Mouse (Mus musculus) ovary, postnatal 36 days (tissue): ENCODE results near the gene Ankfn1.

Experiments
- DNase-seq: peaks from one replicate; pipeline ENCODE4 v3.0.0; 2022; ENCODE audit warnings: low spot score, mixed read lengths

Gene Ankfn1

DNA sequence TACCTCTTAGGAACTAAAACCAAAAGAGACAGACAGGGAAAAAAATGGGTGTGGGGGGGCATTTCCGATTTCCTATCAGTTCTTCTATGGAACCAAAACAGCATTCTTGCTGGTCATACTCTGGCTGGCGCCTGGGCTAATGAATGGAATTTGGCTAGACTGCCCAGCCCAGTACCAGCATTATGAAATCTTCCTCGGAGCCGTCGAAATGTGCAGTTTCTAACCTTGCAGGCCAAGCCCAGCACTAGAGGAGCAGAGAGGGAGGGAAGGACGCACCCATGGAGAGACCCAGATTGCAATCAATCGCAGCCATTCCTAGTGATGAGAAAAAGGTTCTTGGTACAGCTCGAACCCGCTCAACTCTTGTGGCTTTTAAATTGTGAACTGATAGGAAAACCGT lies 315.2 kb downstream of the Ankfn1 start:
- DNase-seq, result no peak

- DNase-seq, result no peak
Observed at GRCm38 (mm10) chr11:89459437-89459836, 318.0 kb downstream of the Ankfn1 start.

DNA sequence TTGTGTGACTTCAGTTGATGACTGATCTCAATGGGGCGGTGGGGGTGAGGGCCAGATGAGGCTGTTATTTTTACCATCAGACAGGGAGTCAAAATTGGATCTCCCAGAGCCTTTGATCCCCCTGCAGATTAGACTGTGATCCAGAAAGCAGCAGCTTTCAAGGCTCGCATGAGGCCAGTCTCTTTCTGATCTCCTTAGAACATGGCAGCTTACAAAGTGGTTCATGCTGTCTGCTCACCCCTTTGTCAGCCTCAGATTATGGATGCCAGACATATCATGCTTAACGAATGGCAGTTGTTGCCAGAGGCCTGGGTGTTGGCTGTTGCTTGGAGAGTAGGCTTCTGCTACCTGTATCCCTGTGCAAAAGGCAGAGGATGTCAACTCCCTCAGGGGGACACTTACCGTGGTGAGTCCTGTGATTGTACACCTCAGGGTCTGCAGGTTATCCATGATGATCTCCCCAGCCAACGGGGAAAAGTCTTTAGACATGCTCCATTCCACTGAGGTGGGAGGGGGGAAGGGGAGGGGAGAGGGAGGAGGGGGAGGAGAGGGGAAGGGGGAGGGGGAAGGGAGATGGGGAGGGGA lies 321.7 kb downstream of the Ankfn1 start:
- DNase-seq, result no peak

GRCm38 (mm10) chr11:89454702-89455101 lies 322.8 kb downstream of the Ankfn1 start:
- DNase-seq, result no peak

GRCm38 (mm10) chr11:89452862-89453261 lies 324.6 kb downstream of the Ankfn1 start:
- DNase-seq, result no peak

GRCm38 (mm10) chr11:89450406-89450805 lies 327.0 kb downstream of the Ankfn1 start:
- DNase-seq, result no peak

DNA sequence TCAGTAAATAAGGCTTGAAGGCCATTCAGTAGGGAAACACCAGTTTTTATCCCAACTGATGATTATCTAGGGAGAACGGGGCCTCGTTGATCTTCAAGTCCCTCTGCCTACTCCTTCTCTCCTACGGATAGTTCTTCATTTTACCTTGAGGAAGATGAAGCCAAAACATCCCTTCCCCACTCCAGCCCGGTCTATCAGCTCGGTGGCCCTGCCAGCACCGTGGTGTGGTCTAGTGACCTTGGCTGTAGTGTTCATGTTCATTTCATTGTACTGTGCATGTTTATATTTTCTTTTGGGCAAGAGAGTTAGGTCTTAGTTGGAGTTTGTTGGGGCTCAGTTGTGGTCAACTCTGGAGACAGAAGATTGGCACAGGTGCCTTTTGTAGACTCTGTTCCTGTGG lies 328.5 kb downstream of the Ankfn1 start:
- DNase-seq, result peak; percentile 56

DNA sequence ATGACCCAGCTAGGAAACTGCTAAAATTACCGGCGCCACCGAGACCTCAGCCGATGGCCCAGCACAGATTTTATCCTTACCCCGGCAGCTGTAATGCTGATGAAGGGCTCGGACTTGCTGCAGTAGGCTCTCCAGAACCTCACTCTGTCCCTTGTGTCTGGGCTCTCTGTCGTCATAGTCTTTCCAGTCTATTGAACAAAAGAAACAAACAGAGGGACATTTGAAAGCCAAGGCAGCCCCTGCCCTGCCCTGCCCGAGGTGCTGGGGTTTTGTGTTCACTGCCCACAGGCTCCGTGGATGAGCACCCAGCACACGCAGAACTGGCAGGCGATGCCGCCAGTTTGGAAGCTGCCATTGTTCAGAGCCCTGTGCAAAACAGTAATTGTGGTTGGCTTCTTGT lies 330.0 kb downstream of the Ankfn1 start:
- DNase-seq, result no peak

DNA sequence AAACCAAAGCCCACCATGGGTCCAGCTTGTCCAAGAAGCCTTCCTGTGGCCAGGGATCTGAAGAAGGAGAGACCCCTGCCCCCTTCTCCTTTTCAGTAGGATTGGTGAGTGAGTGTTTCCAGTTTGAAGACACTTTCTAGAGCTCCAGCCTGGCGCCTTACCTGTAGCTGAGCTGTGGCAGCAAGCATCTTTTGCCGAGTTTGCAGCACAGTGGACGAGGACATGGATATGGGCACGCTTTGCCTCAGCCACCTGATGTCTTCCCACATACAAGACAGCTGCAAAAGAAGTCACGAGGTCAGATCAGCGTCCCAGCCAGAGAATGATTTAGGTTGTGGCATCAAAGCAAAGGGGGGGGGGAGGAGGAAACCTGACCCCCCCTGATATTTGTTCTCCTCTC lies 336.9 kb downstream of the Ankfn1 start:
- no peak for DNase-seq

- no peak for DNase-seq
Observed at GRCm38 (mm10) chr11:89424358-89424757, 353.1 kb downstream of the Ankfn1 start.

- no peak for DNase-seq
Observed at GRCm38 (mm10) chr11:89422637-89423036, 354.8 kb downstream of the Ankfn1 start.

DNA sequence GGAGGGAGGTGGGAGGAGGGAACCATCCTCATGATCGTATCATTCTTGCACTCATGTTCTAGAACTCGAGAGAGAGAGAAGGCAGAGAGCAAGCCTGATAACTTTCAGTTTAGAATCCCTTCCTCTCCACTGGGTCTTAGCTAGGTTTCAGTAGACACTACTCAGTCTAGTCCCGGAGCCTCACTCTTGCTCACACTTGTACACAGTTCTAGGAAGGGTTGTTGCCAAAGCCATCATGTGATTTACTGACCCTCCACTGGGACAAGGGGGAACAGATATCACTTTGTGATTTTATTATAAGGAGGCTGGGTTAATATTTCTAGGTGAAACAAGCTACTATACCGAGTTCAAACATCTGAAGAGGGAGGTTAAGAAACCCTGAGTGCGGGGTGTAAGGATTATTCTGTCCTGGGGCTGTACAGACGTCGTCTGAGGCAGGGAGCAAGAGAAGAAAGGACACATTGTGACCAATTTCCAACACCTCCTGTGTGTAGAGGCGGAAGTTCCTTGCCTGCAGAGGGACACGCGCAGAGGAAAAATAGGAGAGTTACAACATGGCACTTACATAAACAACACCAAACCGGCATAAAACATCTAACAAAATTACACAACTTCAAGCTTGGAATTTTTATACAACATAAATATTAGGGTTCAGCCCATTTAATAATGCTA lies 356.6 kb downstream of the Ankfn1 start:
- DNase-seq, result no peak

- DNase-seq, result no peak
Observed at GRCm38 (mm10) chr11:89419863-89420262, 357.6 kb downstream of the Ankfn1 start.

DNA sequence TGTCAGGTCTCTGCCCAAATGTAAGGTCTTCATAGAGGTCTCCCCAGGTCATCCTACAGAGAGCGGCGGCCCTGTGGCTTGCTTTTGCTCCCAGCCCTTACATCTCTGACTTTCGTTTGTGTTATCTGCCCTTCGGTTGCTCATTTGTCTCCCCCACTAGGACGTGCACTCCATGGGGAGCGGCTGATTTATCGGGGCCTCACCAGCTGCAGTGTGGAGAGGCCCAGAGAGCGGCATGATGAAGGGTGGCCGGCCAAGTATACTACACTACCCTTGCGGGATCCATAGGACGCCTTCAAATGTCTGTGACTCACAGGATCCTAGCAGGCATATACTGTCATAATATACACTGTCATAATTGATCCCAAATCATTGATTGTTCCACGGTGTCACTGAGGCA lies 358.8 kb downstream of the Ankfn1 start:
- DNase-seq, result no peak

GRCm38 (mm10) chr11:89416769-89417168 lies 360.7 kb downstream of the Ankfn1 start:
- no peak for DNase-seq

DNA sequence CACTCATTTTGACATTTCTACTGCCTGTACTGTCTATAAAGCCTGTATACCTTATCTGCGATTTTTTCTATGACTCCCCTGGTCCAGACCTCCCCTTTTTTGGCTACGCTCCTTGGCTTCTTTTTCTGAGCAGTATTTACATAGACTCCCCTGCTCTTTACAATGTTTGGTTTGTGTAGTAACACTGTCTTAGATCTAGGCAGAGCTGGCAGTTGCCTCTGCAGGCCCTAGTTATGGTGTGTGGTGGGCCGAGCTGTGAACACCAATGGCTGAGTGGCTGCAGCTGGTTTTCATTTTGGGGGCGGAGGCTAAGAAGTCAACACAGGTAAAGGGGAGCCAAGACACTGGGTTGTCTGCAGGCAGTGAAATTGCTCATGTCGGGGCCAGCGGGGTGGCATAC lies 368.7 kb downstream of the Ankfn1 start:
- DNase-seq, result no peak

GRCm38 (mm10) chr11:89404489-89404888 lies 373.0 kb downstream of the Ankfn1 start:
- DNase-seq, result no peak

GRCm38 (mm10) chr11:89403436-89403835 lies 374.0 kb downstream of the Ankfn1 start:
- DNase-seq, result no peak

- DNase-seq, result no peak
Observed at GRCm38 (mm10) chr11:89388851-89389250, 388.6 kb downstream of the Ankfn1 start.

GRCm38 (mm10) chr11:89382634-89383009 lies 394.8 kb downstream of the Ankfn1 start:
- no peak for DNase-seq

DNA sequence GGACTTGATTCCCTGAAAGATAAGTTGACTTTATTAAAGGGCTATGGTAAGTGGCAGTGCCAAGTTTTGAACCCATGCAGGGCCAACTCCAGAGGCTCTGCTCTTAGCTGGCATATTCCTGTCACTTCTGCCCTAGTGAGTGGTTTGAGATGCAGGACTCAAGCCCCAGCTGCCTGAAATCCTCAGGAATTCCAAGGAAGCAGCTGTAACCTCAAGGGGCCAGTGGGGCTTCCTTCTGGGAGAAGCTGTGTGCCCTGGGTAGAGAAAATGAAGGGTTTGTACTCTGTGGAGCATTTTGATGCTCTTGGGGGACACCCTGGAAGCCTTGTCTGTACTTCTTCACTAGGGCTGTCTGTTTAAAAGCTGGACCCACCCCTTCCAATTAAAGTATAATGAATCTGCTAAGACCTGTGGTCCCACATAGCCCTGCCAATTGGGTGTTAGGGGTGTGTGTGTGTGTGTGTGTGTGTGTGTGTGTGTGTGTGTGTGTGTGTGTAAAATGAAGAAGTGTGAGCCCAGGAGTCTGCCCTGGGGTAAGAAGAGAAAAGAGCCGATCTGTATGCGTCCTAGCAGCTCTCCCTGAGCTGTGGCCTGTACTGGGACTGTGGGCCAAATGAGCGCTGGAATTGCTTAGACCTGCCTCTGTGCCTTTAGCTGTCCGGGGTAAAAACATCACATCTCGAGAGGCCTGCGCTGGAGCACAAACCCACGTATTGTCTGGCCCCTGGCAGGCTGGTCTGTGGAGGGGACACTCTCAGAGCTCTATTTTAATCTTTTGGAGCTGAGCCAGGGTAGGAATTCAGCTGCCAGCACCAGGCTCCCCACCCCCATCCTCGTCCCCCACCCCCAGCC lies 395.4 kb downstream of the Ankfn1 start:
- no peak for DNase-seq

- DNase-seq, result no peak
Observed at GRCm38 (mm10) chr11:89370941-89371340, 406.5 kb downstream of the Ankfn1 start.

DNA sequence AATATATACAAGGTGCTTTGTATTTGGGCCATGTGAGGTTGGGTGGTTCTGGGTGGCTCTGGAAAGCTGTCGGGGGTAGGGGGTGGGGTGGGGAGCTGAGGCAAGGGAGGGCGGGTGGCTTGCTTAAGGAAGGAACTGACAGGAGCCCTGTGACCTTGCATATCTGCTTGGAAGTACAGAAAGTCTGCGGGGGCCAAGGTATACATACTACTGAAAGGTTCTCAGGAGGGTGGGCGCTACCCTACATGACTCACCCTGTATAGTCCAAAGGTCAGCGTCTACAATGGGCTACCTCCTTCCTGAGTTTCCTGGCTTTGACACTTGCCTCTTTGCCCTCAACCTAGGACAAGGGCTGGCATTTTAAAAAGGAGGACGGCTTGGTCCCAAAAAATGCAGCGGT lies 407.1 kb downstream of the Ankfn1 start:
- DNase-seq, result no peak
